Mouse (Mus musculus) retina, embryonic 14.5 days (tissue): ENCODE results near the gene Gm3727.
A peak's percentile ranks its signal among the peaks of the same experiment; 100 is the strongest.
"Not testable (repeated sequence)": the region's sequence is repeated elsewhere in the genome, so short reads cannot be mapped to it uniquely, and the experiment has no call there.

Source experiments
- DNase-seq: peaks from one replicate; pipeline ENCODE4 v3.0.0-alpha.2; 2015; ENCODE audit warnings: low spot score

Gene Gm3727

GRCm38 (mm10) chr14:7264614-7265013, at the start of gene Gm3727:
Gm3727 (minus strand) TSS chr14:7264714.
- DNase-seq = not testable (repeated sequence)

- peak; percentile 1 for DNase-seq
These were observed 21.0 kb downstream of the Gm3727 start for GRCm38 (mm10) chr14:7243498-7243897.
